Mouse (Mus musculus) cerebellum, adult 2 months (tissue): Measurements from ENCODE around the gene Asb11.

Source experiments
- CTCF ChIP-seq: fragments of 200-500 bp; IDR thresholded peaks from 2 replicates; pipeline ENCODE4 v1.5.1; 2011; ENCODE audit warnings: low read depth, mild to moderate bottlenecking, control low read depth, low read length, moderate library complexity, borderline replicate concordance; ENCODE audit not compliant: insufficient read depth
- POLR2A ChIP-seq: fragments of 200-500 bp; IDR thresholded peaks from 2 replicates; pipeline ENCODE4 v1.6.1; 2011; ENCODE audit warnings: low read length, control low read depth, borderline replicate concordance; ENCODE audit not compliant: insufficient read depth

- TF ChIP-seq POLR2A: no peak
- no peak for TF ChIP-seq CTCF
These were observed 69.1 kb downstream of the Asb11 start, which contains the start of gene Asb9 for GRCm38 (mm10) chrX:164505709-164506498.
